Mouse (Mus musculus): ENCODE results near the gene Zfp526.

The Zfp526 gene

GRCm38 (mm10) chr7:25267751-25268463 is 46.7 kb downstream of the Zfp526 start:
- peak; percentile 95 for DNase-seq (ENCODE audit: low spot score)

DNA sequence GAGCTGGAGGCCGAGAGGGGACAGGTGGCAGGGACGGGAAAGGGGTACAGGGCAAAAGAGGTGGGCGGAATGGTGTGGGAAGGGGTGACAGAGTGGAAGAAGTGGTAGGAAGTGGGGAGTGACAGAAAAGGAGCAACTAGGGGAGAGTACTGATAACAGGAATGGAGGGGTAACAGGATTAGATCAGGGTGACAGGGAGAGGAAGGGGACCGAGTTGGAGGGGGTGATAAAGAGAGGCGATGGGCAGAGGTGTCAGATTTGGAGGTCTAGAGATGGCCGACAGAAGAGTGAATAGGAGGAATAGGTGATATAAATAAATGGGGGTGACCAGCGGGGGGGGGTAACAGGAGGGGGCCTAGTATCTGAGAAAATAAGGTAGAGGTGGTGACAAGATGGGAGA is 47.4 kb downstream of the Zfp526 start:
- DNase-seq (ENCODE audit: low spot score) = no peak

GRCm38 (mm10) chr7:25269029-25269428 is 47.8 kb downstream of the Zfp526 start:
- DNase-seq (ENCODE audit: low spot score) = no peak

DNA sequence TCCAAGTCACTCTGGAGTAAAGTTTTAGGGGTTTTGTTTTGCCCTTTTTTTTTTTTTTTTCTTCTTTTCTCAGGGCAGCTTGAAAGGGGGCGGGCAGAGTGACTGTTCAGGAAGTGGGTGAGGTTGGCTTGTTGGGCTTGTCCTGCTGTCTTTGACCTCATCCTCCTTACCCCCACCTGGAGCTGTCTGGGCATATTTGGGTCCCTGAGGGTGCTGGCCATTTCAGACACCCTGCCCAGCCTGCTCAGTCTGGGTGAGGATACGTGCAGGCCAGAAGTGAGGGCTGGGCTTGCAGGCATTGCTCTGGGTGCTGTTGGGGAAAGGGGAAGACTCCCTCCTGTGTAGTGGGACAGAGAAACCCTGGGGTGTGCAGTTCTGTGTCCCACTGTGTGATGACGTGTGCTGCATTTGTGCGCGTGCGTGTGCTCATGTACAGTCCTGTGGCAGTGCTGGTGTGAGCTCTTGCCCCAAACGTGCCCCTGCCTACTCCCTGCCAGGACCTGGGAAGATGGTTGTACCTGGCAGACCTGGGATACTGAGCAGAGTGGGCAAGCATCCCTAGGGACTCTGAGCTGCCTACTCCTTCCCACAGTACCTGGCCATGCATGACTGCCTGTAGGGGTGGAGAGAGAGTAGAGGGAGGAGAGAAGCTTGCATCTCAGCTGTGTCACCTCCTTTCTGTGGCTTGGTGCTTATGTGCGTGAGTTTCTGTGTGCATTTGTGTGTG is 48.5 kb downstream of the Zfp526 start:
- DNase-seq (ENCODE audit: low spot score) = no peak

DNA sequence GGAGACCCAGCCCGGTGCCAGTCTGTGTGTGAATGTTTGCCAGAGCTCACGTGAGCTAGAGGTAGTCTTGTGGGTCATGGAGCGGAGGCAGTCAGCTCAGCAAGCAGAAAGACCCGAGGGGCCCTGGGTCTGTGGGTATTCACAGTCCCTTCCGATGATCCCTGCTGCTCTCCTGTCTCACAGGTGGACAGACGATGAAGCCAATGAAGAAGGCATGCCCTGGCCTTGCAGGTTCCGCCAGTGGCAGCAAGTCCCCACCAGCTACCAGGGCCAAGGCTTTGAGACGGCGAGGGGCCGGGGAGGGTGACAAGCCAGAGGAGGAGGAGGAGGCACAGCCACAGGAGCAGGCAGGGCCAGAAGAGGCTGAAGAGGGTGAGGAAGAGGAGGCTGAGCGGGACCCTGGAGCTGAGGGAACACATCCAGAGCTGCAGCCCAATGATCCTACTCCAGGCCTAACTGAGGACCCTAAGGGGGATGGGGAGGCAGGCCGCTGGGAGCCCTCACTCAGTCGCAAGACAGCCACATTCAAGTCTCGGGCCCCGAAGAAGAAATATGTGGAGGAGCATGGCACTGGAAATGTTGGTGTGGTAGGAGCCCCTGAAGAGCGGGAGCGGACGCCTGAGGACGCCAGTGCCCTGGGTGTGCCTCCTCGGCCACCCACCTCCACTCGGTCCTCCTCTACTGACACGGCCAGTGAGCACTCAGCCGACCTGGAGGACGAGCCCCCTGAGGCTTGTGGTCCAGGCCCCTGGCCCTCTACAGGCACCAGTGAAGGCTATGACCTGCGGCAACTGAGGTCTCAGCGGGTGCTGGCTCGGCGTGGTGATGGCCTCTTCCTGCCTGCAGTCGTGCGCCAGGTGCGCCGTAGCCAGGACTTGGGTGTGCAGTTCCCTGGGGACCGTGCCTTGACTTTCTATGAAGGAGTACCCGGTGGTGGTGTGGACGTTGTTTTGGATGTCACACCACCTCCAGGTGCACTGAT is 49.7 kb downstream of the Zfp526 start:
- DNase-seq (ENCODE audit: low spot score) = no peak

GRCm38 (mm10) chr7:25271651-25272444 is 50.6 kb downstream of the Zfp526 start:
- DNase-seq (ENCODE audit: low spot score) = no peak

GRCm38 (mm10) chr7:25272445-25273258 is 51.4 kb downstream of the Zfp526 start:
- no peak for DNase-seq (ENCODE audit: low spot score)

DNA sequence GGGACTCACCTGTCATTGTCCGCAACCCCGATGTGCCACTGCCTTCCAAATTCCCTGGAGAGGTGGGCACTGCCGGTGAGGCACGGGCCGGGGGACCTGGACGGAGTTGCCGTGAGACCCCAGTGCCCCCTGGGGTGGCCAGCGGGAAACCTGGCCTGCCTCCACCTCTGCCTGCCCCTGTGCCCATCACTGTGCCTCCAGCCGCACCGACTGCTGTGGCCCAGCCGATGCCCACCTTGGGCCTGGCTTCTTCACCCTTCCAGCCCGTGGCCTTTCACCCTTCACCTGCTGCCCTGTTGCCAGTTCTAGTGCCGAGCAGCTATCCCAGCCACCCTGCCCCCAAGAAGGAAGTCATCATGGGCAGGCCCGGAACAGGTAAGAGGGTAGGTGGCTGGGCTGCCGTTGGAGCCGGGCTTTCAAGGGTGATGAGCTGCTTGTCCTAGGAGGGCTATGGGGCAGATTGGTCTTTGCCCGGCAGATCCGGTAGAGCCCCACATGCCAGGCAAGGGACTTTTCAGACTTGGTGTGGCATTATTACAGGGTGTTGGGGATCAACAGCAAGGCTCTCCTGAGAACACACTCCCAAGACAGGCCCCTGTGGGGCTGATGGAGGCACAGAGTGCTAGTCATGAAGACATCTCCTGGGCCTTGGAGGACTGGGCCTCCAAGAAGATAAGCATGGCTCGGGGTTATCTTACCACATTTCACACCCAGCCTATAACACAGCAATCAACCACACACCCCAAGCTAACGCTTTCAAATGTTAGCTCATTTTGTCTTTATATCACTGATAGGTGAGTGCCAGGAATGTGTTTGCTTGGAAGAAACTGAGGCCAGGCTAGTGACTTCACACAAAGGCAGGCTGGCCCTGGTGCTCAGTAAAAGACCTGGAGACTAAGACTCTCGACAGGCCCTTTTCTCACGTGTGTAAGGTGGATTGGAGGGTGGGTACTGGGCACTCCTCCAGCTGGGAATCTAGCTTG is 52.3 kb downstream of the Zfp526 start:
- no peak for DNase-seq (ENCODE audit: low spot score)

- no peak for DNase-seq (ENCODE audit: low spot score)
Observed at GRCm38 (mm10) chr7:25274571-25274970, 53.3 kb downstream of the Zfp526 start.

DNA sequence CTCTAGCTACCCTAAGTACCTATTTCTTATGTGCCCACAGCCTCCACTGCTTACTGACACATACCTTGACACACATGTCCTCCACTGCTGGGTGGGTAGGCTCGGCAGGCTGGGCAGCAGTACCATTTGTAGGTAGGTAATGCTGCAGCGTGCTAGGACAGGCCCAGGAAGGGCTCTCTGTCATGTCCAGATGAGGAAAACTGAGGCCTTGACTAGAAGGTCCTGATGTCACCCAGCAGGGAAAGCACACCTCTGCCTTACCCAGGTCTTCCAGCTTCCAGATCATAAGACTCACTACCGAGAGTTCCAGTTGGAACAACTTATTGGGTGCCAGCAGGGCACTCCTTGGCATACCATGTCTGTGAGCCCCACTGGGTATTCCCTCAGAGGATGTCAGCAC is 53.8 kb downstream of the Zfp526 start:
- DNase-seq (ENCODE audit: low spot score) = no peak

DNA sequence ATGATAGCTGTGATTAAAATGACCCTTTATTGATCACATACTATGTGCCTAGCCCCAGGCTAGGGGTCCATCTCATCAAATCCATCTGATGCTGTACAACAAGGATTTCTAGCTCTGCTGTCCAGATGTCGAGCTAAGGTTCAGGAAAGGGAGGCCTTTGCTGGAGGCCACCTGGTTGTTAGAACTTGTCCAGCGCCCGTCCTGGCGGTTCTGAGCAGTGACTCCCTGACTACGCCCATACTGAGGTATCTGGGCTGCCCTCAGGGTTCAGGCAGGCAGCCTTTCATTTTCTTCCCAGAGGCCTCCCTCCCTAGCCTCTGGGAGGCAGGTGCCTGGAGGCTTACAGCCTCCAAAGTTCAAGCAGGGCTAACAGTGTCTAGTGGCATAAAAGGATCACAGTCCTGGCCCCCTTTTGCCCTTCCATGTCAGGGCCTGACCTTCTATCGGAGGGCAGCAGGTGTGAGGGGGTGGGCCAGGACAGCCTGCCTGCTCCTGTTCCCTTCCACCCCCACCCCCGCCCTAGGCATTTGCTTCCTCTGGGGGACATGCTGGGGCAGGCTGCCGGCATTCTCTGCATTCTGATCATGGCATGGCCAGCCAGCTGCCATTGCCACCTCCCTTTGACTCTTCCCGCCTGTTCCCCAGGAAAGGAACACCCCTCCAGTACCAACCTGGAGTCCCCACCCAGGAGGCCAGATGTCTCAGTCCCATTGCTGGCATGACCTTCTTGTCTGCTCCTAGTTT is 54.5 kb downstream of the Zfp526 start:
- DNase-seq (ENCODE audit: low spot score) = no peak

All from ovary, postnatal 14 days (tissue).